Mouse (Mus musculus) hindbrain, embryonic 16.5 days (tissue): ENCODE measurements around the gene Tcf12. TPM values are rescaled to one million over a fixed set of nuclear protein-coding genes. Genes with fewer than 3 reads are reported as not detected.

ENCODE experiments used
- ATAC-seq: fragments of 200-750 bp; cut with Nextera tagmentation; 2 replicates; pipeline ENCODE4 v1.8.0; 2017; ENCODE audit warnings: moderate TSS enrichment, moderate library complexity
- H3K27ac ChIP-seq: fragments of 300-500 bp; sonication (generic); 2 replicates; pipeline ENCODE4 v1.5.1; 2014; ENCODE audit warnings: low read depth, mild to moderate bottlenecking, control low read depth, low read length, moderate library complexity
- H3K27me3 ChIP-seq: fragments of 300-500 bp; sonication (generic); replicated peaks from 2 replicates; pipeline ENCODE4 v1.6.1; 2014; ENCODE audit warnings: low read length; ENCODE audit not compliant: control insufficient read depth, insufficient read depth
- H3K36me3 ChIP-seq: fragments of 300-500 bp; sonication (generic); 2 replicates; pipeline ENCODE4 v1.6.1; 2014; ENCODE audit warnings: mild to moderate bottlenecking, low read length, moderate library complexity, mixed read lengths; ENCODE audit not compliant: control insufficient read depth, insufficient read depth
- H3K4me1 ChIP-seq: fragments of 300-500 bp; sonication (generic); 2 replicates; pipeline ENCODE4 v1.6.1; 2014; ENCODE audit warnings: low read depth, low read length; ENCODE audit not compliant: control insufficient read depth, insufficient read depth
- H3K4me2 ChIP-seq: fragments of 300-500 bp; sonication (generic); 2 replicates; pipeline ENCODE4 v1.6.1; 2014; ENCODE audit warnings: mild to moderate bottlenecking, low read length, control low read depth, moderate library complexity
- H3K4me3 ChIP-seq: fragments of 300-500 bp; sonication (generic); 2 replicates; pipeline ENCODE4 v1.5.1; 2014; ENCODE audit warnings: mild to moderate bottlenecking, low read length, control low read depth, moderate library complexity
- H3K9ac ChIP-seq: fragments of 300-500 bp; sonication (generic); 2 replicates; pipeline ENCODE4 v1.6.1; 2014; ENCODE audit warnings: low read depth, mild to moderate bottlenecking, control low read depth, low read length, moderate library complexity
- H3K9me3 ChIP-seq: fragments of 300-500 bp; sonication (generic); 2 replicates; pipeline ENCODE4 v1.6.1; 2014; ENCODE audit warnings: mild to moderate bottlenecking, low read length, moderate library complexity; ENCODE audit not compliant: control insufficient read depth
- WGBS: fragments of 180-500 bp; shearing (Covaris S2); extraction: QIAGEN DNeasy Blood & Tissue Kit; methylation state at CpG from one replicate; pipeline ENCODE4 v1.1.7; 2014; 5-methylcytosine and 5-hydroxymethylcytosine counted together
- polyA plus RNA-seq: library from polyadenylated mRNA; unstranded; fragments of >200 nt; fragmentation: Nextera tagmentation; extraction: Ambion mirVana; gene quantifications from 2 replicates; pipeline ENCODE4 v1.2.1, GENCODE M21; 2015

Gene Tcf12
- polyA plus RNA-seq, 1 experiment from 2014 or later = 56.8 TPM

GRCm38 (mm10) chr9:71952621-71953076 lies 159.0 kb downstream of the Tcf12 start:
- H3K27ac ChIP-seq = no peak overlapping the region
- H3K36me3 ChIP-seq = no peaks in the 10 kb centered on the region
- no peak overlapping the region for H3K4me3 ChIP-seq
- H3K4me2 ChIP-seq = no peak overlapping the region
- H3K9me3 ChIP-seq = no peaks in the 10 kb centered on the region
- H3K4me1 ChIP-seq = no peaks in the 10 kb centered on the region
- H3K27me3 ChIP-seq = no peaks in the 10 kb centered on the region
- WGBS = 82% methylated on average over 1 of the region's 1 CpGs
- no peak for ATAC-seq
- no peak overlapping the region for H3K9ac ChIP-seq

GRCm38 (mm10) chr9:71951926-71952325 lies 159.7 kb downstream of the Tcf12 start:
- Histone ChIP-seq H3K36me3 (no peaks in the 10 kb centered on the region), H3K27me3 (no peaks in the 10 kb centered on the region), H3K9me3 (no peaks in the 10 kb centered on the region), H3K4me2 (no peak overlapping the region), H3K4me3 (no peak overlapping the region), H3K9ac (no peak overlapping the region), H3K27ac (no peak overlapping the region), H3K4me1 (no peaks in the 10 kb centered on the region)
- no peak for ATAC-seq
- WGBS = 87% methylated on average over 2 of the region's 2 CpGs

GRCm38 (mm10) chr9:71951341-71951740 lies 160.3 kb downstream of the Tcf12 start:
- Histone ChIP-seq H3K27me3 (no peaks in the 10 kb centered on the region), H3K4me3 (no peak overlapping the region), H3K9me3 (no peaks in the 10 kb centered on the region), H3K4me1 (no peaks in the 10 kb centered on the region), H3K36me3 (no peaks in the 10 kb centered on the region), H3K27ac (no peak overlapping the region), H3K4me2 (no peak overlapping the region), H3K9ac (no peak overlapping the region)
- 76% methylated on average over 4 of the region's 4 CpGs for WGBS
- ATAC-seq = no peak

GRCm38 (mm10) chr9:71944801-71945200 lies 166.9 kb downstream of the Tcf12 start:
- Histone ChIP-seq H3K9ac (no peak overlapping the region), H3K4me3 (no peak overlapping the region), H3K36me3 (no peaks in the 10 kb centered on the region), H3K4me2 (no peak overlapping the region), H3K27ac (no peak overlapping the region), H3K9me3 (no peaks in the 10 kb centered on the region), H3K27me3 (no peaks in the 10 kb centered on the region), H3K4me1 (no peaks in the 10 kb centered on the region)
- no peak for ATAC-seq
- WGBS = 89% methylated on average over 4 of the region's 4 CpGs

- H3K4me1 ChIP-seq = no peaks in the 10 kb centered on the region
- H3K4me3 ChIP-seq = no peak overlapping the region
- ATAC-seq = no peak
- H3K4me2 ChIP-seq = no peak overlapping the region
- H3K36me3 ChIP-seq = no peaks in the 10 kb centered on the region
- H3K9ac ChIP-seq = no peak overlapping the region
- no peaks in the 10 kb centered on the region for H3K27me3 ChIP-seq
- no peaks in the 10 kb centered on the region for H3K9me3 ChIP-seq
- H3K27ac ChIP-seq = no peak overlapping the region
Observed at GRCm38 (mm10) chr9:71942424-71942823, 169.2 kb downstream of the Tcf12 start.

- Histone ChIP-seq H3K4me2 (no peak overlapping the region), H3K27me3 (no peaks in the 10 kb centered on the region), H3K4me3 (no peak overlapping the region), H3K9ac (no peak overlapping the region), H3K4me1 (no peaks in the 10 kb centered on the region), H3K9me3 (no peaks in the 10 kb centered on the region), H3K27ac (no peak overlapping the region), H3K36me3 (no peaks in the 10 kb centered on the region)
- ATAC-seq = no peak
Observed at GRCm38 (mm10) chr9:71940016-71940415, 171.7 kb downstream of the Tcf12 start.

GRCm38 (mm10) chr9:71936199-71936598 lies 175.5 kb downstream of the Tcf12 start:
- Histone ChIP-seq H3K4me3 (no peak overlapping the region), H3K4me2 (no peak overlapping the region), H3K27ac (no peak overlapping the region), H3K9ac (no peak overlapping the region), H3K27me3 (no peaks in the 10 kb centered on the region), H3K36me3 (no peaks in the 10 kb centered on the region), H3K9me3 (no peaks in the 10 kb centered on the region), H3K4me1 (no peaks in the 10 kb centered on the region)
- 66% methylated on average over 1 of the region's 1 CpGs for WGBS
- ATAC-seq = no peak

GRCm38 (mm10) chr9:71934833-71935232 lies 176.8 kb downstream of the Tcf12 start:
- H3K36me3 ChIP-seq = no peaks in the 10 kb centered on the region
- no peak for ATAC-seq
- no peak overlapping the region for H3K27ac ChIP-seq
- H3K4me3 ChIP-seq = no peak overlapping the region
- WGBS = 82% methylated on average over 3 of the region's 3 CpGs
- no peaks in the 10 kb centered on the region for H3K4me1 ChIP-seq
- no peaks in the 10 kb centered on the region for H3K27me3 ChIP-seq
- no peaks in the 10 kb centered on the region for H3K9me3 ChIP-seq
- H3K4me2 ChIP-seq = no peak overlapping the region
- no peak overlapping the region for H3K9ac ChIP-seq

GRCm38 (mm10) chr9:71931965-71932364 lies 179.7 kb downstream of the Tcf12 start:
- H3K4me3 ChIP-seq = no peak overlapping the region
- no peak for ATAC-seq
- H3K27me3 ChIP-seq = no peaks in the 10 kb centered on the region
- H3K4me1 ChIP-seq = no peaks in the 10 kb centered on the region
- no peak overlapping the region for H3K27ac ChIP-seq
- no peaks in the 10 kb centered on the region for H3K36me3 ChIP-seq
- H3K9me3 ChIP-seq = no peaks in the 10 kb centered on the region
- no peak overlapping the region for H3K9ac ChIP-seq
- H3K4me2 ChIP-seq = no peak overlapping the region

- 18% methylated on average over 8 of the region's 8 CpGs for WGBS
- Histone ChIP-seq H3K36me3 (no peaks in the 10 kb centered on the region), H3K4me2 (no peak overlapping the region), H3K27ac (no peak overlapping the region), H3K4me1 (no peaks in the 10 kb centered on the region), H3K4me3 (no peak overlapping the region), H3K9me3 (no peaks in the 10 kb centered on the region), H3K9ac (no peak overlapping the region), H3K27me3 (no peaks in the 10 kb centered on the region)
- ATAC-seq = no peak
Observed at GRCm38 (mm10) chr9:71931358-71931715, 180.3 kb downstream of the Tcf12 start.
